Mouse (Mus musculus): ENCODE measurements around the gene Slc22a23. TPM values are rescaled to one million over a fixed set of nuclear protein-coding genes. Genes with fewer than 3 reads are reported as not detected.

Gene Slc22a23
- polyA plus RNA-seq, 1 experiment from 2014 or later, result 15.6 TPM

GRCm38 (mm10) chr13:34242211-34242610, 102.8 kb downstream of the Slc22a23 start:
- Histone ChIP-seq H3K27ac (replicated peaks) (no peak overlapping the region), H3K4me1 (peaks cover 52% of the 10 kb centered on the region), H3K27me3 (replicated peaks) (no peaks in the 10 kb centered on the region), H3K4me3 (replicated peaks) (no peak overlapping the region), H3K4me2 (no peak overlapping the region), H3K9ac (replicated peaks) (no peak overlapping the region), H3K36me3 (no peaks in the 10 kb centered on the region), H3K9me3 (replicated peaks) (no peaks in the 10 kb centered on the region)
- 14% methylated on average over 3 of the region's 3 CpGs for WGBS
- ATAC-seq (ENCODE audit: low FRiP score), result peak; percentile 50; the same call in 1 of the 2 replicates

- 52% methylated on average over 3 of the region's 3 CpGs for WGBS
- H3K9me3 ChIP-seq (replicated peaks), result no peaks in the 10 kb centered on the region
- H3K27me3 ChIP-seq (replicated peaks), result no peaks in the 10 kb centered on the region
- no peaks in the 10 kb centered on the region for H3K36me3 ChIP-seq
- H3K4me2 ChIP-seq, result no peak overlapping the region
- no peak for ATAC-seq (ENCODE audit: low FRiP score)
- H3K27ac ChIP-seq (replicated peaks), result no peak overlapping the region
- H3K9ac ChIP-seq (replicated peaks), result no peak overlapping the region
- H3K4me1 ChIP-seq, result peaks cover 40% of the 10 kb centered on the region
- no peak overlapping the region for H3K4me3 ChIP-seq (replicated peaks)
Measured at GRCm38 (mm10) chr13:34240087-34240428, 104.9 kb downstream of the Slc22a23 start.

GRCm38 (mm10) chr13:34239371-34240086, 105.5 kb downstream of the Slc22a23 start:
- H3K4me3 ChIP-seq (replicated peaks), result no peak overlapping the region
- no peaks in the 10 kb centered on the region for H3K9me3 ChIP-seq (replicated peaks)
- H3K27me3 ChIP-seq (replicated peaks), result no peaks in the 10 kb centered on the region
- H3K4me1 ChIP-seq, result peaks cover 36% of the 10 kb centered on the region
- no peak overlapping the region for H3K27ac ChIP-seq (replicated peaks)
- H3K36me3 ChIP-seq, result no peaks in the 10 kb centered on the region
- no peak for ATAC-seq (ENCODE audit: low FRiP score)
- no peak overlapping the region for H3K4me2 ChIP-seq
- H3K9ac ChIP-seq (replicated peaks), result no peak overlapping the region
- WGBS, result 19% methylated on average over 11 of the region's 11 CpGs

- Histone ChIP-seq H3K9ac (replicated peaks) (no peak overlapping the region), H3K27me3 (replicated peaks) (no peaks in the 10 kb centered on the region), H3K36me3 (no peaks in the 10 kb centered on the region), H3K4me1 (peaks cover 30% of the 10 kb centered on the region), H3K9me3 (replicated peaks) (no peaks in the 10 kb centered on the region), H3K27ac (replicated peaks) (no peak overlapping the region; the same call in 1 of the 2 replicates), H3K4me2 (no peak overlapping the region), H3K4me3 (replicated peaks) (no peak overlapping the region)
- ATAC-seq (ENCODE audit: low FRiP score), result peak; percentile 16; the same call in 1 of the 2 replicates
- 9% methylated on average over 14 of the region's 14 CpGs for WGBS
Measured at GRCm38 (mm10) chr13:34238646-34239290, 106.2 kb downstream of the Slc22a23 start.

- Histone ChIP-seq H3K4me1 (peaks cover 19% of the 10 kb centered on the region), H3K36me3 (no peaks in the 10 kb centered on the region), H3K4me3 (replicated peaks) (no peak overlapping the region), H3K4me2 (no peak overlapping the region), H3K9me3 (replicated peaks) (no peaks in the 10 kb centered on the region), H3K9ac (replicated peaks) (no peak overlapping the region), H3K27ac (replicated peaks) (no peak overlapping the region), H3K27me3 (replicated peaks) (no peaks in the 10 kb centered on the region)
- WGBS, result 91% methylated on average over 6 of the region's 6 CpGs
- ATAC-seq (ENCODE audit: low FRiP score), result no peak
Measured at GRCm38 (mm10) chr13:34235056-34235455, 109.9 kb downstream of the Slc22a23 start.

- no peak overlapping the region for H3K4me2 ChIP-seq
- H3K27ac ChIP-seq (replicated peaks), result no peak overlapping the region
- H3K9ac ChIP-seq (replicated peaks), result no peak overlapping the region
- no peaks in the 10 kb centered on the region for H3K36me3 ChIP-seq
- no peak for ATAC-seq (ENCODE audit: low FRiP score)
- H3K9me3 ChIP-seq (replicated peaks), result no peaks in the 10 kb centered on the region
- H3K4me3 ChIP-seq (replicated peaks), result no peak overlapping the region
- H3K27me3 ChIP-seq (replicated peaks), result no peaks in the 10 kb centered on the region
- peaks cover 16% of the 10 kb centered on the region for H3K4me1 ChIP-seq
- 73% methylated on average over 5 of the region's 5 CpGs for WGBS
Measured at GRCm38 (mm10) chr13:34234439-34234838, 110.5 kb downstream of the Slc22a23 start.

- H3K9ac ChIP-seq (replicated peaks), result no peak overlapping the region
- no peaks in the 10 kb centered on the region for H3K36me3 ChIP-seq
- H3K4me3 ChIP-seq (replicated peaks), result no peak overlapping the region
- H3K27ac ChIP-seq (replicated peaks), result no peak overlapping the region
- H3K4me2 ChIP-seq, result no peak overlapping the region
- H3K4me1 ChIP-seq, result peaks cover 9% of the 10 kb centered on the region
- H3K27me3 ChIP-seq (replicated peaks), result no peaks in the 10 kb centered on the region
- no peaks in the 10 kb centered on the region for H3K9me3 ChIP-seq (replicated peaks)
- 76% methylated on average over 6 of the region's 6 CpGs for WGBS
- ATAC-seq (ENCODE audit: low FRiP score), result no peak
Measured at GRCm38 (mm10) chr13:34232992-34233391, 112.0 kb downstream of the Slc22a23 start.

GRCm38 (mm10) chr13:34228905-34229304, 116.1 kb downstream of the Slc22a23 start:
- H3K4me2 ChIP-seq, result no peak overlapping the region
- H3K4me1 ChIP-seq, result peaks cover 26% of the 10 kb centered on the region
- 69% methylated on average over 4 of the region's 4 CpGs for WGBS
- no peaks in the 10 kb centered on the region for H3K36me3 ChIP-seq
- no peak for ATAC-seq (ENCODE audit: low FRiP score)
- no peak overlapping the region for H3K9ac ChIP-seq (replicated peaks)
- no peaks in the 10 kb centered on the region for H3K9me3 ChIP-seq (replicated peaks)
- no peaks in the 10 kb centered on the region for H3K27me3 ChIP-seq (replicated peaks)
- H3K4me3 ChIP-seq (replicated peaks), result no peak overlapping the region
- no peak overlapping the region for H3K27ac ChIP-seq (replicated peaks)

- H3K27me3 ChIP-seq (replicated peaks), result no peaks in the 10 kb centered on the region
- H3K27ac ChIP-seq (replicated peaks), result peak overlapping the region; percentile 14; the same call in 1 of the 2 replicates
- 41% methylated on average over 12 of the region's 12 CpGs for WGBS
Measured at GRCm38 (mm10) chr13:34227720-34228661, 117.0 kb downstream of the Slc22a23 start.

GRCm38 (mm10) chr13:34226940-34227339, 118.0 kb downstream of the Slc22a23 start:
- Histone ChIP-seq H3K4me1 (peaks cover 37% of the 10 kb centered on the region), H3K27me3 (replicated peaks) (no peaks in the 10 kb centered on the region), H3K36me3 (no peaks in the 10 kb centered on the region), H3K4me3 (replicated peaks) (no peak overlapping the region), H3K9me3 (replicated peaks) (no peaks in the 10 kb centered on the region), H3K4me2 (no peak overlapping the region), H3K27ac (replicated peaks) (no peak overlapping the region), H3K9ac (replicated peaks) (no peak overlapping the region)
- WGBS, result 8% methylated on average over 1 of the region's 1 CpGs
- no peak for ATAC-seq (ENCODE audit: low FRiP score)

More at GRCm38 (mm10) chr13:34227720-34228661, 117.0 kb downstream of the Slc22a23 start:
- ATAC-seq (ENCODE audit: low FRiP score), result no peak
- Histone ChIP-seq H3K9me3 (replicated peaks) (no peaks in the 10 kb centered on the region), H3K4me1 (peaks cover 34% of the 10 kb centered on the region), H3K4me3 (replicated peaks) (no peak overlapping the region), H3K36me3 (no peaks in the 10 kb centered on the region), H3K9ac (replicated peaks) (no peak overlapping the region), H3K4me2 (no peak overlapping the region)

GRCm38 (mm10) chr13:34222985-34223384, 122.0 kb downstream of the Slc22a23 start:
- Histone ChIP-seq H3K27ac (replicated peaks) (peak overlapping the region; percentile 58; the same call in 1 of the 2 replicates), H3K4me1 (peaks cover 30% of the 10 kb centered on the region), H3K9ac (replicated peaks) (no peak overlapping the region), H3K4me3 (replicated peaks) (no peak overlapping the region), H3K36me3 (peaks cover 9% of the 10 kb centered on the region), H3K27me3 (replicated peaks) (no peaks in the 10 kb centered on the region), H3K9me3 (replicated peaks) (no peaks in the 10 kb centered on the region), H3K4me2 (no peak overlapping the region; the same call in 1 of the 2 replicates)
- ATAC-seq (ENCODE audit: low FRiP score), result peak; percentile 10; the same call in 1 of the 2 replicates
- 14% methylated on average over 7 of the region's 7 CpGs for WGBS
